Mouse (Mus musculus) frontal cortex, postnatal 14 days (tissue): ENCODE results near the gene Prcd.
"Not testable (repeated sequence)": the region's sequence is repeated elsewhere in the genome, so short reads cannot be mapped to it uniquely, and the experiment has no call there.

Source experiments
- DNase-seq, 2 experiments: peaks; one replicate each; pipeline ENCODE4 v3.0.0; 2022; ENCODE audit warnings: low spot score in 2 of 2

Prcd gene

DNA sequence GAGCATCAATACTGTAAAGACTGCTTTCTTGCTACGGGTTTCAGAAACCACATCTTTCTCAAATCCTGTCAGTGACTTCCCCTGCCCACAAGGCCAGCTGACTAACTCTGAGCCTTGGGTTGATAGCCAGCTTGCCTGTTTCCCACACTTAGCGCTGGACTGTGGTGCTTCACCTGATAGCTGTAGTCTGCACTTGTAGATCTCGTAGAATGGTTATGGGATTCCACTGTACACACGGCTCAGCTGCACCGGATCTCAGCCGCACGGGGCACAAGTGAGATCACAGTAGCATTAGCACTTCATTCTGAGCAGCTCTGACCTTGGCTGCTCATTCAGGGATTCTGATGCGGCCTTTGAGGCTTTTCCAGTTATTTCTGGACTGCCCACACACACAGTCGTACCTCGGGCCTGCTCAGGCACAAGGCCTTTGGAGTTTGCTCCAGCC is 15.1 kb downstream of the Prcd start:
- no peak for DNase-seq

DNA sequence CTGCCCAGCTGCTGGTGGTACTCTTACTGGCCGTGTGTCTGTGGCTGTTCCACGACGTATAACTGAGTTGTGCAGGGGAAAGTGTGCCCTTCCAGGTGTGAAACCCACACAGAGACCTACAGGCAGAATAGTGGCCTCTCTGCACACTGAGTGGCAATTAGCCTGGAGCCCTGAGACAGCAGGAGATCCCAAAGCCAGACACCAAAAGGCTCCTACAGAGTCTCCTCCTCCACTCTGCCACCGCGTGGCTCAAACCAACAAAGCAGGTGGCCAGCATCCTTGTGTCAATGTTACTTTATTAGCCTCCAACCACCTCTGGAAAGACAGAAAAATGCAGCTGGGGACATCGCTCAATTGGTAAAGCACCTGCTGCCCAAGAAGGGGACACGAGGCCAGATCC is 15.5 kb downstream of the Prcd start:
- DNase-seq = no peak

DNA sequence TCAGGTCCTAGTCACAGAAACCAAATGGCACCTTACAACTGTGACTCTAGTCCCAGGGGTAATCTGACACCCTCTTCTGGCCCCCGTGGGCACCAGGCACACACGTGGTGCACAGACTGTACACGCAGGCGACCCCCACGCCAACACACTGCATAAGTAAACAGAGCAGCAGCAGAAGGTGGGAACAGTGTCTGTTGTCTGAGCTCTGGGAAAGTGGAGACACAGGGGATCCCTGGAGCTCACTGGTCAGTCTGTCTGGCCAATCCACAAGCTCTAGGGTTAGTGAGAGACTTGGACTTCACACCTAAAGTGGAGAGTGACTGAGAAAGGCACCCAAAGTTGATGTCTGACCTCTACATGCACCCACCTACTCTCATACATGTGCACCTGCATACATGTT is 16.0 kb downstream of the Prcd start:
- DNase-seq = no peak

DNA sequence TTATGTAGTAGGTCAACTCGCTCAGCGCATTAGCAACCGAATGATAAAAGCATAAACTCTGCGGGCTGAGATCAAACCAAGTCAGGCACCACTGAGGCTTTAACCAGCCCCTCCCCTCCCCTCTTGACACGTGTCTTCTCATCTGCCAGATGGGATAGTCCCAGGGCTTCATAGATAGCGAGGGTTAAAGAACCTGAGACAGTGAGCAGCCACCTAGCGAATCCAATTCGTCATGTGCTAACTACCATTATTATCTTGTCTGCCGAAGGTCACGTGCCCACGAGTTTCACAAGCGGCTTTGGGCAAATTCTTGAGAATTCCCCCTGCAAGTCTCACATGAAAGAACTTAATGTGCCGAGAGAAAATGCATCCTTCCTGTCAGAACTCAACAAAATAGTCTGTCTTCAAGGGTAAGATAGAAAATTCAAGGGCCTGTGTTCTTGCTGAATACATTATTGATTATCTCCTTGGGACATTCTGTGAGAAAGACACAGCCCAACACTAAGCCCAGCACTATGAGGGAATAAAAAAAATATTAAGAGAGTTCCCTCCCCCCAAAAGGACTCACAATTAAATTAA is 16.5 kb downstream of the Prcd start:
- no peak for DNase-seq

DNA sequence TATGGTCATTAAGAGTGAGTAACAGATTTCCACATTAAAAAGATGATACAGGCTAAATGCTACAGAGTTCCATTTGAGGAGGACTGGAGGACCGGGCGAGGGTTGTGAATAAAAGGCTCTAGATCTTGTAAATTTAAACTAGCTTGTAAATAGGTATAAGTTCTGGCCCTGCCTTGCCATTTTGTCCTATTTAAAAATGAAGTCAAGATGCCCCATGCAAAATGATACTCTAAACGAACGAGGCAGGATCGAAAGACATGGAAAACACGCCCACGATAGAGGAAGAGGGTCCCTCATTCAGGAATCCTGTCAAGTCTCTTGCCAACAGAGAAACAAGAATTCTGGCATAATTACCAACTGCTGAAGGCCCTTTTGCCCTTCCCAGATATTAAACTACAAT is 17.1 kb downstream of the Prcd start:
- DNase-seq = no peak

DNA sequence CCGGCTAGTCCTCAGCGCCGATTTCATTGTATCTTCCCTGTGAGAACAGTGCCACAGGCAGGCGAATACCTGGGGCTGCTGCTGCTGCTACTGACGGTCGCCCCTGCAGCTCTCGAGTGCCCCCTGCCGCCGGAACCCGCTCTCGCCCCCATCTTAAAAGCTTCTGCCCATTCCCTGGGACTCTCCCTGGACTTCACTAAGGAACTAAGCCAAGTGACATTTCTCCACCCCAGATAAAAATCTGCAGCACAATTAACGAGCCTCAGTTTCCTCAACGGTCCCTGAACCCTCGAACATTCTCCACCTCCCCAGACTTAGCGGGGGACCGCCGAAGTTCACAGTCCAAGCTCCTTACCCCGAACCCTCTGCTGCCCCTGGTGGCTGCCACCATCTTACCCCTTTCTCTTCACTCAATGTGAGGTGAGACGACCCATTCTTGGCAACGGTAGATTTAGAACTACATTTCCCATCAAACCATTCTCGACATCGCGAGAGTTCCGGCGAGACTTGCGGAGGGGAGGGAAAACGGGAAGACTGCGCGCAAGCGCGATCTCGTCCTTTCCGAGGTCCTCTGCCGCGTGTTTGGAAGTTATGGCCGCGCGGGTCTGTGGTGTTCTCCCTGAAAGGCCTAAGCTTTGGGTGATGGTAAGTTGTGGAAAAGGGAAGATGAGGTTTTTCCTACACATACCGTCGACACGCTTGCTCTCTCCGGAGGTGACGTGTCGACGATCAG is 17.9 kb downstream of the Prcd start:
- peak; percentile 96 to 98 for DNase-seq

DNA sequence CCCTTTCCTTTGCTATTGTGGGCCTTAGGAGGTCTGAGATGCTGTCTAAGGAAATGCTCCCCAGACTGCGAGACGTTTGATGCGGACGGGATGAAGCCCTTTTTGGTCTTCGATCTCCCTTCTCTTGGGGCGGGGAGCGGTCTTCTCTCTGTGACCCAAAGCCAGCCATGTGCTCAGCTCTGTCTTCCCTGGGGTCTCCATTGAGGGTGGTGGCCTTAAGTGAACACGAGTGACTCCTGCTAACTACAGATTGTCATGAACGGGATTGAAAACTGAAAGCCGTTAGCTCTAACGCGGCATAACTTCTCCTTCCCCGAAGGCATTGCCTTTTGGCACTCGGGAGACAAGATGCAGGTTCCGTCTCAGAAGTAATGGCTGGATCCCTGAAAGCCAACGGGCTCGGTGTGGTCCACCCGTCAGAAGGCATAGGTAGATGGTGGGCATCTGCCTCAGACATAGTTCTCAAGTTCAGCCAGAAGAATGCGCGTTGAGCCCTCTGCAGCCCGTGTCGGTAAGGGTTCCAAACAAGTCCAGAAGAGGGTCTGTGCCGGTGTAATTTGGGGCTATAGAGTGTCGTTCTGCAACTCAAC is 18.6 kb downstream of the Prcd start:
- no peak for DNase-seq

DNA sequence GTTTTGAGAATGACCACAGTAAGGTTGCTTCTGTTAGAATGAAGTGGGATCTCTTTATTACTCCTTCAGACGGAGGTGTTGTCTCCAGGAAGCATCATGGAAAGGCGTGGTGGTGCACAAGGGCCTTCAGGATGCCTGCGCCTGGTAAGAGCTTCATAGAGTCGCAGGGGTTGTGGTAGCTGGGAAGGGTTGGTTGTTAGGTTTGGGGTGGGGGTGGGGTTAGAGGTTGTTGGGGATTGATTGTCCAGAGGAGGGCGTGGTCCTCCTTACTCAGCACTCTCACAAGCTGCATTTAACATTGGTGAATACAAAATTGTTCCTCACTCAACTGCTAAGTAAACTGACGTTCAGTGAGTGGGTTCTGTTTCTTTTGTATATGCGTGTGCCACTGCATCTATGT is 19.3 kb downstream of the Prcd start:
- DNase-seq = no peak

DNA sequence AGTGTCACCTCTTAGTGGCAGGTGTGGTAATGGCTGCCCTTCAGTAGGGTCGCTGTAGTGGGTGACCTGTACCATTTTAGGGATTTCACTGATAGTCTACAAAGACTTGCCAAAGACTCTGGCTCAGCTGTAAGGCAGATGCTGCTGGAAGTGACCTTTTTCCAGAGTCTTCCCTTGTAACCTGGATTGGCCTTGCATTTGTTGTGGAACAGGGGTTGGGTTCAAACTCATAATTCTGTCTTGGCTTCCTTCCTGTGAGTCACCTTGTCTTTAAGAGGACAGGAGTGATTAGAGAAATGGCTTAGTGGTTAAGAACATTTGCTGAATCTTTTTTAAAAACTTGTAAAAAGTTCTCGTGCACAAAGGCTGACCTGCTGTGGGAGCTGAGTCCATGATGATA is 20.1 kb downstream of the Prcd start:
- DNase-seq = no peak

DNA sequence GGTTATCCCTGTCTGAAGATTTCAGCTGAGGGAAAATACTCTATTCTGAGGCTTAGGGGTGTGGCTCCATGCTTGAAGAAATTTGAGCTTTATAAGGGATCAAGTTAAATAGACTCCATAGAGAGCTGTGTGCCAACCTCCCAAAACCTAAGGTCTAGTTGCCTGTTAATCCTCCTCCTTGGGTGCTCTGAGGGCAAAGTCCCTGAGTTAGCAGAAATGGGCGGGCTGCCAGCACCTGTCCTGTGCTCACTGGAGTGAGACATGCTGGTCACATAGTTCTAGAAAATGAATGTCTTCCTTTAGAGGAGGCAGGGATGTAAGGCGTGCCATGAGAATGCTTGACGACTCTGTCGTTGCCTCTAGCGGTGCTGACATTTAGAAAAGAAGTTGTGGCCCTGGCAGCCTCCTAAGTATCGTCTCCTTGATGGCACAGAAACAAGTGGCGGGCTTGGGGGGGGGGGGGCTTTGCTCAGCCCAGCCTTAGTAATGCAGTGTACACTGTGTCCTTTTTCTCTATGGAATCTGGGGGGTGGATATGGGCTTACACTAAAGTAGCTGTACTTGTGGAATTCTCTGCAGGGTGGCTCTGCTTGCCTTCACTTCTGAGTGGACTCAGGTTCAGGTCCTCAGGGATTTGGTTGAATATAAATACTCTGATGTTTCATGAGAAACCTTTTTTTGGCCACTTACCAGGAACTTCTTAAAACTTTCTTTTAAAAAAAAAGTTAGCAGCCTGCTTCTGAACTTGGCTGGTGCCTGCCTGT is 21.5 kb downstream of the Prcd start:
- no peak for DNase-seq

DNA sequence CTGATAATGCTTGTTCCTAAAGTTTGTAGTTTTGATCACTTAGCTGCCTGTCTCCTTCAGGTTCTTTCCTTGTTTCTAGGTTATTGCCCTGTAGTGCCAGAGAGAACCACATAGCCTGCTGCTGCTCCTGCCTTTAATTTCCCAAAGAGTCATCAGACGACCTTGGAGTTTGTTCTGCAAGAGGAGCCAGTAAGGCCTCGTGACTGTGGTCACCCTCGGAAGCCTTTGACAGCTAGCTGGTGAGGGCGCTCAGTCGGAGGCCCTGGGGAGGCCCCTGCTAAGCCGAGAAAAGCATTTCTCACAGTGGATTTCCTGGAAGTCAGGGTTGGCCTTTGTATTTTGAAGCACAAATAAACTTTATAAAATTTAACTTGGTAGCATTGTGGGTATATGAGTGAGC is 22.1 kb downstream of the Prcd start:
- DNase-seq = not testable (repeated sequence)

DNA sequence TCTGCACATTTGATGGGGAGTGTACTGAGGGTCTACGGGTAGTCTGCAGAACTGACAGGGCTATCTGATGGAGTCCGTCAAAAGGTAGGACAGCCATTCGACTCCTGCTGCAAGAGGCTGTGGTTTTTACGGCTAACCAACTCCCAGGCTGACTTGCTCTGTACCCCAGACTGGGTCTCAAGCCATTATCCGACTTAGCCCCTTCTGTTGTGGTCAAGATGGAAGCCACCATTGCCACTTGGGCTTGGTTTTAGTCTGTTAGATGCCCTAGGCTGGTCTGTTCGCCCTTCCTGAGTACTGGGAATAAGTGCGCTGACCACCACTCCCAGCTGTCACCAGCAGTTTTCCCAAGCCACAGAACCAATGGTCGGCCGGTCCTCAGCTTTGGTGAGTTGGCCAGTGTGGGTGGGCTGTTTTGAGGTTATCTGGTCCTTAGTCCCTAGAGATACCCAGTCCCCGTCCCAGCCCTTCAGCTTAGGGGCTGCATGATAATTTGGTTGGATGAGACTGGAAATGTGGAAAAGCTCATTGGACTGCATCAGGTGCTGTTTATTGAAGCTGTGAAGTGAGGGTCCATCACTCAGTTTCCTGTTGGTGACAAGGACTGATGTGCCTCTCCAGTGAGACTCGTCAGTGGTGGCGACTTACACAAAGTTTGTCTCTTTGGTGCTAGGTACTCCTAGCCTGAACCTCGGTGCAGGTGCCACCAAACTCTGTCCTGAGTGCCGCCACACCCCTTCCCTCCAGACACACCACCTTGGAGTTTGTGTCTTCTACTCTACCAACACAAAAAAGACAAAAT is 23.0 kb downstream of the Prcd start:
- DNase-seq = no peak

DNA sequence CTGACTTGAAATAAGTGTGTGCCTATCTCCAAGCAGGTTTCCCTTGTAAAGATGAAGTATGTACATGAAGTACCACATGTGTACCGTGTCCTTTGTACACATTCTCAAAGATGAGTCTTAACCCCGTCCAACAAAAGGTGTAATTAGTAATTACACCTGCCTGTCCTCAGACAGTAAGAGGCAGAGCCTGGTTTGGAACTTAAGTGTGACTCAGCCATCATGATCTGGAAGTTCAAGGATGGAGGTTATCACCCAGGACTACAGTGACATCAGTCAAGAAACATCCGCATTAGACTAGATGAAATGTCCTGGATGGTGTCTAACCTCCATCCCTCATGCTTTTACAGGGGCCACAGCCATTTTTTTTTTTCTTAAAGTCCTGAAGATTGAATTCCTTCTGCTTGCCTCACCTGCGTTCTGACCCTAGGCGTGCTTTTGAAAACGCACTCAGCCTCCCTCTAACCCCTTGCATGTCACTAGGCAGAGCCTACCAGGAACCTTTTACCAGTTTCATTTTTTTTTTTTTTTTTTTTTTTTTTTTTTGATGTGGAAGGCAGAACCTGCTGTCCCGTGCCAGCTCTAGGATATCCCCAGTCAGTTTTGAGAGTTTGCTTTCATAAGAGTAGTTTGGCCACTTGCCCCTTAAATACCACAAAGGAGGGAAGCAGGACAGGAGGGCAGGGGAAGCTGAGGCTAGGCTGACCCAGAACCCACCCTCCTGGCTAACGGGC is 24.5 kb downstream of the Prcd start:
- DNase-seq = no peak

DNA sequence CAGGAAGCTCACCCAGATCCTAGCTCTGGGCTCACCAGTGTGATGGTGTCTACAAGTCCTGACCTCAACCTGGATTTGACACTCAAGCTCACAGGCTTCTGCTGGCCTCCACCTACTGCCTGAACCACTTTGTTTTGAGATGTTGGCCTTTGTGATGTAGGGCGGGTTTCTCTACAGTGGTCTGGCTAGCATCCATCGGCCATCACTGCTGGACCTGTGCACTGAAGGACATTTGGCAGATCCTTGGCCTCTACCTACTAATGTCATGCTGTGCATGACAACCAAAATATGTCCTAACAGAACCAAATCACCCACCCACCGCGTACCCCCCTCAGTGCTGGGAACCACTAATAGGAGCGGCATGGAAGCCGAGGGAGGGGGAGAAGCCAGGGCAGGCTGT is 25.8 kb downstream of the Prcd start:
- no peak for DNase-seq

DNA sequence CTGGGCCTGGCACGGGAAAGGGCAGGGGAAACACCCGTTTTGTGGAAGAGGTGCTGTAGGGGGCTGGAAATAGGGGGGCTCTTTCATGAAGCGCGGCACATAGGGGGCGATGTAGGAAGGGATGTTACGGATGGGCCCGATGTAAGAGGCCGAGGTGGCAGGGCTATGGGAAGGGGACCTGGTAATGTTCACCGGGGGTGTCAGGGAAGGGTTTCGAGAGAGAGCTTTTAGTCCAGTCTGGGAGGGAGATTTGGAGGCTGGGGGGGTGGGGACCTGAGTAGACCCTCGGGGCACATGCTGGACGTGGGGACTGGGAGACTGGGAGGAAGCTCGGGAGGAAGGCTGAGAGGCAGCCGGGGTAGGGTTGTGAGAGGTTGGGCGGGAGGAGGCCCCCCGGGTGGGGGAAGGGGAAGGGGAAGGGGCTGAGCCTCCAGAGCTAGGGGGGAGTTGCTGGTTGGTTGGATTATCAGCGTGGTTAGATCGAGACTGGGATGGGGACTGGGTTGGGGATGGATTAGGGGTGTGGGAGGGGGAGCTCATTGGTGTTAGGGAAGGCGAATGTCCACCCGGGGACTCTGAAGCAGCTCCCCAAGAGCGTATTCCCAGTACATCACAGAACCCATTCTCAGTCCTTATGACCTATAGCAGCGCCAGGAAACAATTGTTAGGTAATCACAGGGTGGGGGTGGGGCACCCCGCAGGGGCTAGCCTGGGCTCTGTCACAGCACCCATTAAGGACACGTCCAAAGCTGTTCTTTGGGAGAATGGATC is 27.2 kb downstream of the Prcd start:
- no peak for DNase-seq

DNA sequence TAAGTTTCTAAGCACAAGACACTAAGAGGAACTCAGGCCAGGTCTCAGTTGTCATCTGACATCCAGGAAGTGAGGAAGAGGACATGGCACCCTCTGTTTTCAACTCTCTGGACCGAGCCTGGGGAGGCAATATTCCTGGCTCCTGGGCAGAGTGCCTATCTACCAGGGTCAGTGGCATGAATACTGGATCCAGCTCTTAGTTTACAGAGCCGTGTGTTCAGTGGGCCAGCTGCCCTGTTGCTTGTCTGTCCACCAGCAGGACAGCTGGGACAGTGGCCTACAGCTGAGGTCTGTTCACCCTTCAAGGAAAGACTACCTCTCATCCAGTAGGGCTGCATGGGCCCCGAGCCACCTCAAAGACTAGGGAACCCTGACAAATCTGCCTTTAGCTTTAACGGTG is 27.8 kb downstream of the Prcd start:
- DNase-seq = no peak

DNA sequence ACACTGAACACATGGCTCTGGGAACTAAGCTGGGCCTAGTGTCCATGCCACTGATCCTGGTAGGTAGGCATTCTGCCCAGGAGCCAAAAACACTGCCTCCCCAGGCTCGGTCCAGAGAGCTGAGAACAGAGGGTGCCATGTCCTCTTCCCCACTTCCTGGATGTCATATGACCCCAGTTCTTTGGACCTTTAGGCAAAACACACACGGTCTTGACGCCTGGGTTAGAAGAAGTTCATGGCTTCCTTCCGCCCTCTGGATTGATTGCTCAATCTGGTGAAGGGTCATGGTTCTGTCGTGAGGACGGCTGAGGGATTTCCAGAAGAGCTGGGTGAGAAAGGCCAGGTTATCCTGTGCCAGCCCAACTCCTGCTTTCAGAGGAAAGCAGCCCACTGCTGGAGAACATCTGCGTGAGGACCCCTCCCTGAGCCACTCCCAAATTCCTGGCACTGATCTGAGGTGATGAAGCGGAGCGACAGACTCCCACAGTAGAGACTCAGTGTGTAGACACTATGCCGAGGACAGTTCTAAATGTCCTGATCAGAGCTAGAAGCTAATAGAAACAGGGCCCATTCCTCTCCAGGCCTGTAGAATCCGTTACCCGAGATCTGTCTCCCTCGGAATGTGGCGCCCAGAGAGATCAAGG is 29.3 kb downstream of the Prcd start:
- no peak for DNase-seq

DNA sequence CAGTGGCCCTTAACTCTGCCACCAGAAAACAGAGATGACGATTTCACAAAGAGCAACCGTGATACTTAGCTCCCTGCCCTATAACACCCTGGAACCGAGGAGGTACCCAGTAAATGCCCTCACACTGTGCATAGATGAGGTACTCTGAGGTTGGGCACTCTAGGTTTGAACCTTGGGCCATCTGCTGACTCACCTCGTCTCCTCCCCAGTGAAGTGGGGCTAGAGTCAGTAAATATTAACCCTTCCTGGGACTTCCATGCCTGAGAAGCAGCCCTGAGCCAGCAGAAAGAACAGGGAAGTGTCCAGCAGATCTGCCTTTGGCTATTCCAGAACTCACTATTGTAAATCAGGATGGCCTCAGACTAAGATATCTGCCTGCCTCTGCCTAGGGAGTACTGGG is 30.4 kb downstream of the Prcd start:
- no peak for DNase-seq

DNA sequence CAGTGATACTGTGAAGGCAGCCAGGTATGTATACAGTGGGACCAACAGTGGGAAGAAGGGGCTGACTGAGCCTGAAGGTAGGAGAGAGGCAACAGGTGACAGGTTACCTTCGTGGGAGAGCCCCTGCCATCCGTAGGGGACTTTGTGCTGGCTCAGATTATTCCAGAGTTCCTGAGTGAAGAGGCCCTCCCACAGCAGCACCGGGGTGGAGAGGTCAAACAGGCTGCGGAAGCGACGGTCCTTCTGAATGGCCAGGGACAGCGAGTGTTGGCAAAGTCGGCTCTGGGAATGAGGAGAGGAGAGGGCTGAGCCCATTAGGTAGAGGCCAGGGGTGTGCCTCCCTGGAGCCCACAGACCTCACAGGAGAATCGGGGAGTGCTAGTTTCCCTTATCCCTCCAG is 32.4 kb downstream of the Prcd start:
- DNase-seq = no peak

DNA sequence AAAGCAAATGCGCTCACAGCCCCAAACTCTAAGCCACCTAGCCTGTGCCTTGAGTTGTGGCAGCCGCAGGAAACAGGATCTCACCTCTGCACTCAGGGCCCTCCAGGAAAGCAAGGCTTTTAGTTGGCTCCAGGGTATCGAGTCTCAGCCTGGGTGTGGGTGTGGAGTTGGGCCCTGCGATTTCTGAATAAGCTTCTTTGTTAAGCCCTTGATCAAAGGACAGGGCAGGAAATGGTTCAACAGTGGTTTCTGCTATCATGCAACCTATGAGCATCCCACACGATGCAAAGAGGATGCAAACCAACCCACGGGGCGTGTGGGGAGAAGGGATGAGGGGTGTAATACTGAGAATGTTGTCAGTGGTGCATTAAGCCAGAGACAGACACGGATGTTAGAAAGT is 34.6 kb downstream of the Prcd start:
- DNase-seq = no peak
